Mouse (Mus musculus): ENCODE data around the gene Tgfbr3. TPM values are rescaled to one million over a fixed set of nuclear protein-coding genes. Genes with fewer than 3 reads are reported as not detected.

Gene Tgfbr3
- polyA plus RNA-seq, 1 experiment from 2014 or later, result 4.4 TPM

DNA sequence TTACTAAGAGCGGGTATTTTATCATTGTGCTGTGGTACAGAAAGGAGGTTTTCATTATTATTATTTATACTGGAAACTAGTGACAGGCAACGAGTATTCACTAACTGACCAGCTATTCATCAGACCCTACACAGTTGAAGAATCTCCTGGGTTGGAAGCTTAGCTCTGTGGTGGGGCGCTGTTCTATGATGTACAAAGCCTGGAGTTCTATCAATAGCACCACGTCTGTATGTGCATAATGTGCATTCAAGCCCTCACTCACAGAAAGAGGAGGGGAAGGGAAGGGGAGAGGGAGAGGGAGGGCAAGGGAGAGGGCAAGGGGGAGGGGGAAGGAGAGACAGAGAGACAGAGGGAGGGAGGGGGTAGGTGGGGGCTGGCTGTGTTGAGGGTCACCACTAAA lies 215.1 kb downstream of the Tgfbr3 start:
- no peak for TF ChIP-seq CTCF (IDR thresholded peaks at IDR 0.05; ENCODE audit: low read depth)
- no peak for TF ChIP-seq EP300 (IDR thresholded peaks at IDR 0.05; ENCODE audit: low read depth)
- 0 out of 2 replicates have a peak, but pooled peaks cover 4% of the 10 kb centered on the region for H3K4me1 ChIP-seq (ENCODE audit: insufficient read depth)

DNA sequence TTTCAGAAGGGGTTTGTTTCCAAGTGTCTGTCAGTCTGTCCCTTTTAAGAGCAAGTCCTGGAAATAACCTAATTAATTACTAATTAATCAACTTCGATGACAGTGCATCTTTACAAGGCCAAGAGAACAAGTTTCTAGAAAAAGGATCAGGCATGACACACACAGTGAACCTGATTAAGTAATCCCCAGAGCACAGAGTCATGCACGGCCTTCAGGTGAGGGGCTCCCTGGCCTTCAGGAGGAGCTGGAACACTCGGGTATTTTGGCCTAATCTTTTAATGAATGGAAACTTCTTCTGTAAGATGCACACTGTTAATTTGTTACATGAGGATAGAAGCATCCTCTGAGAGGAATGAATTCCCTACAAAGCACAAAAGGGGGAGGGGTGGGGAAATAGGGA lies 215.9 kb downstream of the Tgfbr3 start:
- H3K9me3 ChIP-seq (ENCODE audit: low read length), result no peaks in the 10 kb centered on the region
- no peak overlapping the region for H3K4me2 ChIP-seq (ENCODE audit: low read depth, low read length)
- H3K4me1 ChIP-seq (ENCODE audit: insufficient read depth), result 0 out of 2 replicates have a peak, but pooled peaks cover 4% of the 10 kb centered on the region
- DNase-seq (no peak), ATAC-seq (no peak)
- no peak overlapping the region for H3K9ac ChIP-seq (replicated peaks)
- H3K27ac ChIP-seq (ENCODE audit: low read depth), result no peak overlapping the region
- 59% methylated on average over 3 of the region's 3 CpGs for WGBS (ENCODE audit: insufficient replicate concordance)
- no peaks in the 10 kb centered on the region for H3K36me3 ChIP-seq (replicated peaks; ENCODE audit: insufficient read depth, low read length)
- H3K4me3 ChIP-seq (ENCODE audit: low read depth, low read length), result no peak overlapping the region
- no peaks in the 10 kb centered on the region for H3K27me3 ChIP-seq (ENCODE audit: insufficient read depth, low read length)
- TF ChIP-seq EP300 (IDR thresholded peaks at IDR 0.05; ENCODE audit: low read depth) (no peak), CTCF (IDR thresholded peaks at IDR 0.05; ENCODE audit: low read depth) (no peak)

More for the DNA sequence above, 215.1 kb downstream of the Tgfbr3 start:
- H3K4me2 ChIP-seq (ENCODE audit: low read depth, low read length), result no peak overlapping the region
- DNase-seq (no peak), ATAC-seq (no peak)
- no peak overlapping the region for H3K9ac ChIP-seq (replicated peaks)
- no peaks in the 10 kb centered on the region for H3K36me3 ChIP-seq (replicated peaks; ENCODE audit: insufficient read depth, low read length)
- no peaks in the 10 kb centered on the region for H3K9me3 ChIP-seq (ENCODE audit: low read length)
- H3K27me3 ChIP-seq (ENCODE audit: insufficient read depth, low read length), result no peaks in the 10 kb centered on the region
- 73% methylated on average over 4 of the region's 4 CpGs for WGBS (ENCODE audit: insufficient replicate concordance)
- no peak overlapping the region for H3K4me3 ChIP-seq (ENCODE audit: low read depth, low read length)
- H3K27ac ChIP-seq (ENCODE audit: low read depth), result no peak overlapping the region

DNA sequence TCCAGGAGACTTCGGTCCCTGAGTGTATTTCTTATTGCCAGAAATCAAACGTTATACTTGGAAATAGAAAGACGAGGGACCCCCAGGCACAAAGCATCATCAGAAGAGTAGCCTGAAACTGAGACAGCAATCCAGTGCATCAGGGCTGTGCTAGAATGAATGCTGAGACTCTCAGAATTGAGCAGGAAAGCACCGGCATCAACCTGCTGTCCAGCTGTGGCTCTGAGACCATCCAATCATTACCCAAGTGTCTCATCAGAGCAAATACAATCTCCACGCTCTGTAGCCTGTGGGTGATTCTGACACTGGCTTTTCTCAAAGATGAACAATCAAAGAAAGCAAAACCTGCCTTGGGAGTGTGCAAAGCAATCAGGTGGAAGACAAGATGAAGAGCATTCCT lies 221.3 kb downstream of the Tgfbr3 start:
- H3K4me3 ChIP-seq (ENCODE audit: low read depth, low read length), result no peak overlapping the region
- H3K27me3 ChIP-seq (ENCODE audit: insufficient read depth, low read length), result no peaks in the 10 kb centered on the region
- TF ChIP-seq CTCF (IDR thresholded peaks at IDR 0.05; ENCODE audit: low read depth) (no peak), EP300 (IDR thresholded peaks at IDR 0.05; ENCODE audit: low read depth) (no peak)
- no peaks in the 10 kb centered on the region for H3K9me3 ChIP-seq (ENCODE audit: low read length)
- no peak overlapping the region for H3K9ac ChIP-seq (replicated peaks)
- no peaks in the 10 kb centered on the region for H3K36me3 ChIP-seq (replicated peaks; ENCODE audit: insufficient read depth, low read length)
- 76% methylated on average over 5 of the region's 5 CpGs for WGBS (ENCODE audit: insufficient replicate concordance)
- H3K4me2 ChIP-seq (ENCODE audit: low read depth, low read length), result no peak overlapping the region
- no peak overlapping the region for H3K27ac ChIP-seq (ENCODE audit: low read depth)
- H3K4me1 ChIP-seq (ENCODE audit: insufficient read depth), result no peaks in the 10 kb centered on the region
- DNase-seq (no peak), ATAC-seq (no peak)

DNA sequence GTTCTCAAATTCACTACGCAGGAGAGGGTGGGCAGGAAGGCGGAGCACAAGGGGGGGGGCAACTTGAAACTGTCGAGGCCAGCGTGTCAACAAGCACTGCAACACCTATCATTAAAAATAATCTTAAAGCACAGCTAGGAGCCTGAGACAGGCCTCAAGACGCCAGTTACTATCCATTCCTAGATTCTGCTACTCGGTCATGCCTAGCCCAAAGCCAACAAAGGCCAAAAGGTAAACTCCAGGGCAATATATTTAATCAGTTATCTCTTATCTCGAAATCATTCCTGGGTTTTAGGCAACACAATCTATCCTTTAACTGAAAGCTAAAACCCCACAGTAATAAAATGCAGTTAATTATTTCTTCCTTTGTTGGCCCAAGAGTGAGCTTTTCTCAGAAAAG lies 221.9 kb downstream of the Tgfbr3 start:
- no peak overlapping the region for H3K4me3 ChIP-seq (ENCODE audit: low read depth, low read length)
- ATAC-seq (no peak), DNase-seq (no peak)
- no peak overlapping the region for H3K27ac ChIP-seq (ENCODE audit: low read depth)
- H3K9me3 ChIP-seq (ENCODE audit: low read length), result no peaks in the 10 kb centered on the region
- H3K4me2 ChIP-seq (ENCODE audit: low read depth, low read length), result no peak overlapping the region
- no peak for TF ChIP-seq CTCF (IDR thresholded peaks at IDR 0.05; ENCODE audit: low read depth)
- TF ChIP-seq EP300 (IDR thresholded peaks at IDR 0.05; ENCODE audit: low read depth), result no peak
- WGBS (ENCODE audit: insufficient replicate concordance), result 60% methylated on average over 7 of the region's 7 CpGs
- no peak overlapping the region for H3K9ac ChIP-seq (replicated peaks)
- no peaks in the 10 kb centered on the region for H3K4me1 ChIP-seq (ENCODE audit: insufficient read depth)
- H3K36me3 ChIP-seq (replicated peaks; ENCODE audit: insufficient read depth, low read length), result no peaks in the 10 kb centered on the region
- no peaks in the 10 kb centered on the region for H3K27me3 ChIP-seq (ENCODE audit: insufficient read depth, low read length)

DNA sequence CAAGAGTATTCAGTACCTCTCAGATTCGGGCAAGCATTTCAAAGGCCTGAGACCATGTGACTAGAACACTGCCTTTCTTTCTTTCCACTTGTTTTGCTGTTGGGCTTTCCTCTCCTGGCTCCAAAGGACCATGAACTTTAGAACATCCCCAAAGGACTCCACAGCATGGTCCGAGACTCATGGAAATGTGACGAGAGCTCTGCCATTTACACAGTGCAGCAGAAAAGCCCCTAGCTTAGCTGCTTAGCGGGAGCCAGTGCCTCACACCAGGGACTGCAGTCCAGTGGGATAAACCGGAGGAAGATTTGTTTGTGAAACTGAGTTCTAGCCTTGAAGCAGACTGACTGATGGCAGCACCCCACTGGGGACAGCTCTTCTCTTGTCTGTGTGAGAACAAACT lies 224.5 kb downstream of the Tgfbr3 start:
- Histone ChIP-seq H3K27me3 (ENCODE audit: insufficient read depth, low read length) (no peaks in the 10 kb centered on the region), H3K4me1 (ENCODE audit: insufficient read depth) (no peaks in the 10 kb centered on the region), H3K9ac (replicated peaks) (no peak overlapping the region), H3K9me3 (ENCODE audit: low read length) (no peaks in the 10 kb centered on the region), H3K4me2 (ENCODE audit: low read depth, low read length) (no peak overlapping the region), H3K36me3 (replicated peaks; ENCODE audit: insufficient read depth, low read length) (no peaks in the 10 kb centered on the region), H3K27ac (ENCODE audit: low read depth) (no peak overlapping the region), H3K4me3 (ENCODE audit: low read depth, low read length) (no peak overlapping the region)
- ATAC-seq (no peak), DNase-seq (no peak)
- TF ChIP-seq EP300 (IDR thresholded peaks at IDR 0.05; ENCODE audit: low read depth) (no peak), CTCF (IDR thresholded peaks at IDR 0.05; ENCODE audit: low read depth) (no peak)
- WGBS (ENCODE audit: insufficient replicate concordance), result 77% methylated on average over 5 of the region's 5 CpGs

DNA sequence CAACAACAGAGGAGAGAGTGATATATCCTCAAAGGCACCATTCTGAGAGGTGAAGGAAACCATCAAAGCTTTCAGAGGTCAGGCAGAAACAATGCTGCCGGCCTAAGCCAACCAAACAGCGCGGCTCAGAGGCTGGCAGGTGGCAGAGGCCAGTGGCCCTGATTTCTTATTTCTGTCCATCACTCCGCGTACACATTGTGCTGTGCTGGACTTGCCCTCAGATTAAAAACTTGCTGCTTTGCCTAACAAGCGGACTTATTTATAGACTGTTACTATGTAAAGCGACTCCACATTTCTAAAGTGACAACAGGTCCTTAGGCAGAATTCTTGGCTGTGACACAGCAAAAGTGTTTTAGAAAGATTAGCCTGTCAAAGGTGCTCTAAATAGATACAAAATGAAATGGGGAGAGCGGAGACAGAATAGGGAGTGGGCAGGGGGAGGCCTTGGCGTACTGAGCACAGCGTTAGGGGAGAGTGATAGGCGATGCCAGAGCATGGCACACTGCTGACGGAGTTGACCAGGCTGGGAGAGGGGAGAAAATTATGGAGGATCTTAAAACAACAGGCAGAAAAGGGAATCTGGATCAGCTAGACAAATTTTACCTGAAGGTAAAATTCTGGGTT lies 227.1 kb downstream of the Tgfbr3 start:
- no peaks in the 10 kb centered on the region for H3K27me3 ChIP-seq (ENCODE audit: insufficient read depth, low read length)
- no peaks in the 10 kb centered on the region for H3K4me1 ChIP-seq (ENCODE audit: insufficient read depth)
- no peak overlapping the region for H3K9ac ChIP-seq (replicated peaks)
- H3K4me3 ChIP-seq (ENCODE audit: low read depth, low read length), result no peak overlapping the region
- TF ChIP-seq EP300 (IDR thresholded peaks at IDR 0.05; ENCODE audit: low read depth) (no peak), CTCF (IDR thresholded peaks at IDR 0.05; ENCODE audit: low read depth) (no peak)
- DNase-seq (no peak), ATAC-seq (no peak)
- no peaks in the 10 kb centered on the region for H3K36me3 ChIP-seq (replicated peaks; ENCODE audit: insufficient read depth, low read length)
- no peaks in the 10 kb centered on the region for H3K9me3 ChIP-seq (ENCODE audit: low read length)
- no peak overlapping the region for H3K4me2 ChIP-seq (ENCODE audit: low read depth, low read length)
- H3K27ac ChIP-seq (ENCODE audit: low read depth), result no peak overlapping the region
- WGBS (ENCODE audit: insufficient replicate concordance), result 72% methylated on average over 12 of the region's 12 CpGs
